Mouse (Mus musculus) frontal cortex, adult 2 months (tissue): Measurements from ENCODE around the gene Capn11. TPM values are rescaled to one million over a fixed set of nuclear protein-coding genes. Genes with fewer than 3 reads are reported as not detected.
A peak's percentile ranks its signal among the peaks of the same experiment; 100 is the strongest.

Experiments used
- DNase-seq, 2 experiments: peaks; one replicate each; pipeline ENCODE4 v3.0.0; 2022; ENCODE audit warnings: low spot score in 1 of 2; ENCODE audit errors: extremely low spot score in 1 of 2
- polyA plus RNA-seq: library from polyadenylated mRNA; depleted of rRNA; stranded (reverse); fragments of >200 nt; gene quantifications from 2 replicates; pipeline ENCODE4 v1.2.3, GENCODE M21; 2012; rRNA removed

The Capn11 gene
- polyA plus RNA-seq: 0.23 and 0.34 TPM in 2 replicates

DNA sequence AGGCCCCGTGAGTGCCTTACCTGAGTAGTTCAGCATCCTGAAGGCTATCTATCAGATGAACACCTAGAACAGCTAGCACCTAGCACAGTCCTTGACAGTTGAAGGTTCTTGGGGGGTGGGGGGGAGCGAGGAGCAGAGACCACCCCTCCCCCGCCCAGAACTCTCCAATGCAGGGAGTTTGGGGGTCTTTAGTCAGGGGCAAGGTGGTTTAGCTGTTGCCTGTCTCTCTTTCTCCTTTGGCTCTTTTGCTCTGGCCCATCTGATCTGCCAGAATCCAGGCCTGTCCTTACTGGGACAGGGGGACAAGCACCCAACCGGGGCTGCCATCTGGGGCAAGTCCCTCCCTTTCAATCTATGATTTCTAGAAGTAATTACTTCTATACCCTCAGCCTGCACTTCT lies at the start of gene Capn11:
Capn11 (minus strand) TSS at position 101 of the 400 bp plus-strand sequence.
- DNase-seq: no peak

GRCm38 (mm10) chr17:45708179-45708578 lies 49.1 kb upstream of the Capn11 start:
- DNase-seq: no peak

- DNase-seq: no peak
These were observed 48.3 kb upstream of the Capn11 start for GRCm38 (mm10) chr17:45707376-45707775.

DNA sequence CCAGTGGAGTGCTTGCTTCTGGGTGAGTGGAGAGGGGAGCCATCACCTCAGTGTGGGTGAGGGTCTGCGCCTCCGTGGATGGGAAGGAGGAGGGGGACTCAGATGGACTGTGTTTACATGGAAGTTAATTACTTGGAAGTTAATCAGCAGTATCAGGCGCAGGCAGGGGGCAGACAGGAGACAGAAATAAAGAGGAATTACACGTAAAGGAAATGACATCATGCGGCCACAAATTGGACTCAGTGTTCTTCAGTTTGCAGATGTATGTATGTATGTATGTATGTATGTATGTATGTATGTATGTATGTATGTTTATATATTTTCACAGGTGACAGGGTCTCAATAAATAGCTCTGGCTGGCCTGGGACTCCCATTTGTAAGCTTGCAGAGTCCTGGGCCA lies 47.7 kb upstream of the Capn11 start:
- no peak for DNase-seq

GRCm38 (mm10) chr17:45703187-45703586 lies 44.1 kb upstream of the Capn11 start:
- DNase-seq: no peak

DNA sequence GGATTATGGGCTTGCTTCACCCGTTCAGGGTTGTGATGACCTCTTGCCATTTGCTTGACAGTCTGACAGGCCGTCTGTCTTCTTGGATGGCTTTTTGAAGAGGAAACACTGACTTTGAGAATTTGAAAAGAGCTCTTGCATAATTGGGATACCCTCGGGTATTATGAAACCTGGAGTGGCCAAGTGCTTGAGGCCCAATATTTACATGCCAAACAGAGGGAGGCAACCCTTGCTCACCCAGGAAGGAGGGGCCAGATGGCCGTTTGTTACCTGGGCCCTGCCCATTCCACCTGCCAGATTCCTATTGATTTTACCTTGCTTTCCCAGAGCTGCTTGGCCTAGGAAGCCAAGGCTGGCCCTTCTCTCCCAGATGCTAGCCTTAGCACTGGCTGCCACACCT lies 43.1 kb upstream of the Capn11 start:
- DNase-seq: no peak

DNA sequence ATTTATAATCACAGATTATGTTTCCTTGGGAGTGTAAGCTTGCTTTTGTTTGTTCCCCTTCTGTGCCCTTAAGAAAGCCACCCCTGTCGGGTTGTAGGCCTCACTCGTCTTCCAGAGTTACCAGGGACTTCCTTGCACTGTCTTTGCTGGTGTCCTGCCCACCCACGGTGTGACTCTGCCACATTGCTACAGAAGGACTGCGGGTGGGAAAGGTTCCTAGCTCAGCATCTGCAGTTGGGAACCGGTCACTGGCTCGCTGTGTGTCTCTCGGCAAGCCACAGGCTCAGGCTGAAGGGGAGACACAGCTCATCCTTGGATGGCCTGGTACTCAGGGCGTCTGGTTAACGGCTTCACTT lies 42.1 kb upstream of the Capn11 start:
- no peak for DNase-seq

GRCm38 (mm10) chr17:45700496-45701235 lies 41.5 kb upstream of the Capn11 start:
- no peak for DNase-seq

DNA sequence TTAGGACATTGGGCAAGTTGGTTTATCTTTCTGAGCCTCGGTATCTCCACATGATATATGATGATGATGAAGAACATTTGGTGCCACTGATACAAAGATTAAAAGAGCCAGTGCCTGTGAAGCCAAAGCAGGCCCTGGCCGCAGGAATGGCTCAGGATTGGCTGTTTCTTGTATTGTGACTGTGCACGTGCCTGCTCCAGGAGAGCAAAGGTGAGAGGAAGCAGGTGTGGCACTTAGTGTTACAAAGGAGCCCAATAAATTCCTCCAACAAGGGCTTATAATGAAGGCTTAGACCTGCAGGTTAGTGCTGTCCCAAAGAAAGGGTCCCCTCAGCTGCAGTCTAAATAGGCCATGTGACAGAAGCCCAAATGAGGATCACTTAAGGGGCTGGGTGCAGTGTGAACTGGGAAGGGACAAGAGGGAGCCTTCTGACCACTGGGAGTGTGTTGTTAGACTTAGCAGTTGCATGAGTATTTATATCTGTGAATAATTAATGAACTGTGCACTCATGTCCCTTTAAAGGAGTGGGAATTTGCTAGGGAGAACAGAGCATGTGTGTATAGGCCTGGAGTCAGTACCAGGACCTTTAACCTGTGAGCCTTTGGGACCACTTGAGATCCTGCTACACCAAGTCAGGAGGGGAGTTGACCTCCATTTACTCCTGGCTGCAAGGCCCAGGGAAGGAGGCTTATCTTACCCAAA lies 40.1 kb upstream of the Capn11 start:
- DNase-seq: no peak

DNA sequence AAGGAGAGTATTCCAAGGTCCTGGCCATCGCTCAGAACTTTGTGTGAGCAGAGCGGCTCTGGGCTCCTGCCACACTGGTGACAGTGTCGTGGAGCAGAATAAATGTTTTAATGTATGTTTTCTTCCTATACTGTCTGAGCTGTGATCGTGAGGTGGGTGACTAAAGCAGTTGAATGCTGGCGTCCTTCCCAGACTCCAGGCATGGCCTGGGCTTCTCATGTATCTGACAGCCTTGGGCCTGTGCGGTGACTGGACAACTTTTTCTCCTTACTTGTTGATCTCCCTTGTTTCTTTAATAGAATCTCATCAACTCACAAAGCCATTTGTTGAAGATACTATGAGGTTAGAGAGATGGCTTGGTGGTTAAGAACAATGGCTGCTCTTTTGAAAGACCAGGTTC lies 39.2 kb upstream of the Capn11 start:
- no peak for DNase-seq

DNA sequence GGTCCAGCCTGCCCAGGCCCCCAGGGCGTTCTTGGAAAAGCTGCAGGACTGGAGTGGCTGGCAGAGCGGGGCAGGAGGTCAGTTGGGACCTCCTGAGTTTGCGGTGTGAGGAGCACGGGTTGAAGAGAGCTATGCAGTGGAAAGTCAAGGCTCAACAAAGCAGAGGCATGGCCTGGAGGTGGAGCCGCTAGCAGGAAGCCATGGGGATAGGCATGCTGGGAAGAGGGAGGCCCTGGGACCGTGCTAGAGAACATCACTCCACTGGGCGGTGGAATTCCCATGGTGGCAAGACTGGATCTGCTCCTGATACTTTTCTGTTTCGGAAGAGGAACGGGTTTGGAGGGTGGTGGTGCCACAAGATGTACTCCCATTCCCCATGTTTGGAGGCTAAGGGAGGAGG lies 37.9 kb upstream of the Capn11 start:
- DNase-seq: no peak

GRCm38 (mm10) chr17:45695227-45696120 lies 36.3 kb upstream of the Capn11 start:
- DNase-seq: no peak

GRCm38 (mm10) chr17:45693812-45694565 lies 34.9 kb upstream of the Capn11 start:
- no peak for DNase-seq

GRCm38 (mm10) chr17:45692159-45692558 lies 33.0 kb upstream of the Capn11 start:
- no peak for DNase-seq

- no peak for DNase-seq
These were observed 30.9 kb upstream of the Capn11 start for GRCm38 (mm10) chr17:45690044-45690443.

GRCm38 (mm10) chr17:45689120-45689519 lies 30.0 kb upstream of the Capn11 start:
- DNase-seq: no peak

DNA sequence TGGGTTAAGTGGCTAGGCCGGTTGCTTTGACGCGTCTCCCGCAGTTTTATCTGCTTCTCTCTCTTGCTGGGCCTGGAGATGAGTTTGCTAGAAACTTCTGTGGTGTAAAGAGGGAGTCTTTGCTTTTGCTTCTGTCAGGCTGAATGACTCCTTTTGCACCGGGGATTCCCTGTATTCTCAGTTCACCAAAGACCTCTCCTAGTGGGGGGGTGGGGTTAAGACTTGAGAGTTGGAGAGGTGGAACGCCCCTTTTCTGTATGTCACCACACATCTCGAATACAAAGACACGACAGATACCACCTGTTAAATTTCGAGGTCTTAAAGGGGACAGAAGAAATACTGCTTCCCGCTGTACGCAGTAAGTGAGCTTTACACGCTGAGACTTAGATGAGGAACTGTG lies 27.6 kb upstream of the Capn11 start, which contains the start of gene Tmem63b:
Tmem63b (minus strand) TSS at position 190 of the 400 bp plus-strand sequence.
- DNase-seq: no peak

- peak; percentile 54 to 92 for DNase-seq
These were observed 27.0 kb upstream of the Capn11 start, which contains the start of gene Mrpl14 for GRCm38 (mm10) chr17:45686093-45686619. Gene Mrpl14, plus strand, starts transcription at chr17:45686322.

GRCm38 (mm10) chr17:45685171-45686092 lies 26.3 kb upstream of the Capn11 start:
- DNase-seq: peak in 1 of 2 experiments; percentile 53
